Mouse (Mus musculus) cerebellum, postnatal 10 days (tissue): ENCODE measurements around the gene Btnl4.

ENCODE experiments used
- DNase-seq, 2 experiments: peaks; one replicate each; pipeline ENCODE4 v3.0.0; 2021; ENCODE audit warnings: mixed read lengths in 2 of 2

Btnl4 gene

GRCm38 (mm10) chr17:34437120-34437519, 40.0 kb downstream of the Btnl4 start:
- DNase-seq = no peak

DNA sequence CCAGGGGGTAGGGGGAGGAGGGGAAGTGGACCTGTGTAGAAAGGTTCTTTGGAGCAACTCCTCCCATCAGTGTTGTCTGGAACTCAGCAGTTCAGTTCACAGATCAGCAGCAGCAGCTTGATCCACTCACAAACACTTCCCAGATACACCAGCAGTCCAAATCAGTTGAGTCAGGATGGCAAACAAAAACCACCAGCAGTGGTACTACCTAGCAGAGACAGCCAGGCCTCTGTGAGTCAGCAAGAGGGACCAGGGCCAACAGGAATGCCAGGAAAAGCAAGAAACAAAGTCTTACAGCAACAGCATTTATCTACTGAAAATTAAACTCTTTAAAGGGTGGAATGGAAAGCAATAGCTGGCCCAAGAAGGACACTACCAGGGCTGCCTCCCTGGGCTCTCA, 49.5 kb downstream of the Btnl4 start:
- no peak for DNase-seq

DNA sequence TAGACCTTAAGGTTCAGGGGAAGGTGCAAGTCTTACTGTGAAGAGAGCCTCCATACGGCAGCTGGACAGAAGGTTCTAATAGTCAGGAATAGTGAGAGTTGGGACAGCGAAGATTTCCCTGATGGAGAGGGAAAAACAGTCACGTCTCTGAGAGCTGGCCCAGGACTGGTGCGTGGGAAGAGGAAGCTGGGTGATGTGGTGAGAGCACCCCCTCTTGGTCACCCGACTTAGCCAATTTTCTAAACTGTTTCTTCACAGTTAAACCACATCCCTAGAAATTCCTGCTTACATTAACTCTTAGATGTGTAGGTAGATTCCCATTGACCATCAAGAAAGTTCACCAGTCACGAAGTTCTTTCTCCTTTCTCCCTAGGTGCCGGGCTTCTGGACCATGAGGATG, 57.1 kb downstream of the Btnl4 start:
- DNase-seq = no peak
